Mouse (Mus musculus) embryonic facial prominence, embryonic 13.5 days (tissue): ENCODE data around the gene Piwil1. TPM values are rescaled to one million over a fixed set of nuclear protein-coding genes. Genes with fewer than 3 reads are reported as not detected.

Source experiments
- ATAC-seq: fragments of 200-750 bp; cut with Nextera tagmentation; 2 replicates; pipeline ENCODE4 v1.8.0; 2017; ENCODE audit warnings: low read depth; ENCODE audit not compliant: insufficient number of reproducible peaks, insufficient read depth, low FRiP score, low TSS enrichment
- H3K27ac ChIP-seq: fragments of 300-500 bp; sonication (generic); 2 replicates; pipeline ENCODE4 v1.5.1; 2015; ENCODE audit warnings: moderate library complexity, mild to moderate bottlenecking, inconsistent platforms
- H3K27me3 ChIP-seq: fragments of 300-500 bp; sonication (generic); 2 replicates; pipeline ENCODE4 v1.6.1; 2015; ENCODE audit warnings: mild to moderate bottlenecking, inconsistent platforms
- H3K36me3 ChIP-seq: fragments of 300-500 bp; sonication (generic); 2 replicates; pipeline ENCODE4 v1.6.1; 2015; ENCODE audit warnings: mild to moderate bottlenecking, inconsistent platforms
- H3K4me1 ChIP-seq: fragments of 300-500 bp; sonication (generic); 2 replicates; pipeline ENCODE4 v1.6.1; 2015; ENCODE audit warnings: inconsistent platforms
- H3K4me2 ChIP-seq: fragments of 300-500 bp; sonication (generic); 2 replicates; pipeline ENCODE4 v1.6.1; 2015; ENCODE audit warnings: moderate library complexity, mild to moderate bottlenecking, inconsistent platforms
- H3K4me3 ChIP-seq: fragments of 300-500 bp; sonication (generic); 2 replicates; pipeline ENCODE4 v1.5.1; 2015; ENCODE audit warnings: mild to moderate bottlenecking, inconsistent platforms
- H3K9ac ChIP-seq: fragments of 300-500 bp; sonication (generic); 2 replicates; pipeline ENCODE4 v1.6.1; 2015; ENCODE audit warnings: mild to moderate bottlenecking, inconsistent platforms
- H3K9me3 ChIP-seq: fragments of 300-500 bp; sonication (generic); 2 replicates; pipeline ENCODE4 v1.6.1; 2016; ENCODE audit warnings: inconsistent platforms
- WGBS: fragments of 180-500 bp; shearing (Covaris S2); methylation state at CpG from one replicate; pipeline ENCODE4 v1.1.7; 2015; ENCODE audit warnings: mixed read lengths; 5-methylcytosine and 5-hydroxymethylcytosine counted together
- polyA plus RNA-seq: library from polyadenylated mRNA; unstranded; fragments of >200 nt; fragmentation: Nextera tagmentation; extraction: Ambion mirVana; gene quantifications from 2 replicates; pipeline ENCODE4 v1.2.1, GENCODE M21; 2015

The Piwil1 gene
- polyA plus RNA-seq, 1 experiment from 2014 or later, result not detected

DNA sequence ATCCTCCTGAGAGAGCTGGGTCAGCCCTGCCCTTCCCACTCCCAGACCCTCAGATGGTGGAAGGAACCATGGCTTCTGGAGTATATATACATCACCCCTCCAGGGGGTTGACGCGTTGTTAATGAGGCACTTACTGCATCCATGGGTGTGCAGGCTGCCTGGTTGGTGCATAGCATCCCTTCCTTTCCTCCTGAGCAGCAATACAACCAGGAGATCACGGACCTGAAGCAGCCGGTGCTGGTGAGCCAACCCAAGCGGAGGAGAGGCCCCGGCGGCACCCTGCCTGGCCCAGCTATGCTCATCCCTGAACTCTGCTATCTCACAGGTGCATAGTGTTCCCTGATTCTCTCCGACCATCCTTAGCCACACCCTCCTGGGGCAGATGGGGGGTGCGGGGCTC, 42.9 kb downstream of the Piwil1 start:
- ATAC-seq, result no peak
- H3K36me3 ChIP-seq, result no peaks in the 10 kb centered on the region
- 80% methylated on average over 9 of the region's 9 CpGs for WGBS
- H3K9ac ChIP-seq, result no peak overlapping the region
- H3K4me2 ChIP-seq, result no peak overlapping the region
- no peak overlapping the region for H3K4me3 ChIP-seq
- H3K4me1 ChIP-seq, result peaks cover 2% of the 10 kb centered on the region; the same call in 1 of the 2 replicates
- H3K27ac ChIP-seq, result no peak overlapping the region
- 0 out of 2 replicates have a peak, but pooled peaks cover 7% of the 10 kb centered on the region for H3K27me3 ChIP-seq
- no peaks in the 10 kb centered on the region for H3K9me3 ChIP-seq

DNA sequence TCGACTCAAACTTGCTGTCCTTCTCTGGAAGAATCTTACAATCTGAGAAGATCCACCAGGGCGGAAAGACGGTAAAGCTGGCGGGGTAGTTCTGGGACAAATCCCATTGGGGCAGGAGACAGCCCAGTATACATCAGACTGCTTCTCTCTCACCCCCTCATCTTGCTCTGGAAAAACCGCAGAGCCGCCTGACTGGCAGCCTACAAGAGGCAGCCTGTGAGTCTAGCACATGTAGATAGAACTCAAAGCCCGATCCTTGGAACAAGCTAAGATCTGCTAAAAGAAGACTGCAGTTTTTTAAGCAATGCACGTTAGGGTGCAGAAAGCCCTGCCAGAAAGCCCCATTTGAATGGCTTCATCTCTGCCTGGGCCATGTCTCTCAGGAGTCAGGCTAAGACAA, 43.9 kb downstream of the Piwil1 start:
- no peak overlapping the region for H3K4me3 ChIP-seq
- no peak overlapping the region for H3K9ac ChIP-seq
- no peak overlapping the region for H3K4me2 ChIP-seq
- H3K4me1 ChIP-seq, result no peaks in the 10 kb centered on the region
- H3K27ac ChIP-seq, result no peak overlapping the region
- no peaks in the 10 kb centered on the region for H3K36me3 ChIP-seq
- no peaks in the 10 kb centered on the region for H3K9me3 ChIP-seq
- 0 out of 2 replicates have a peak, but pooled peaks cover 3% of the 10 kb centered on the region for H3K27me3 ChIP-seq
- 77% methylated on average over 8 of the region's 8 CpGs for WGBS
- ATAC-seq, result no peak

DNA sequence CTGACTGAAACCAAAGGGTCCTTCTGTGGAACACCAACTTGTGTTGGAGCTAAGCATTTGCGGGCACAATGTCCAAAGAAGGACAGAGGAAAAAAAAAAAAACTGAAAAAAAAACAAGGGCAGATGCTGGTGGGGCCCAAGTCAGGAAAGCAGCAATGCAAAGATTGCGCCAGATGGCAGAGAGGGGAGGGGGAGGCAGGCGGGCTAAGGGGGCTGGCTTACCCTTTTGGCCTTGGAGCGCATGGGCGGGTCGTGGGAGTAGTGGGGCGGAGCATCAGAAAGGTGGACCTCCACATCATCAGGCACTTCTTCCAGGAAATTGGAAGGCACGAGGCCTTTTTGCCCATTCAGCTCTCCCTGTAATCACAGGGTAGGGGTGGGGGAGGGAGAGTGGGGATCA, 58.8 kb downstream of the Piwil1 start:
- no peak overlapping the region for H3K4me3 ChIP-seq
- H3K27me3 ChIP-seq, result no peaks in the 10 kb centered on the region
- H3K27ac ChIP-seq, result no peak overlapping the region
- no peaks in the 10 kb centered on the region for H3K9me3 ChIP-seq
- no peak overlapping the region for H3K4me2 ChIP-seq
- no peaks in the 10 kb centered on the region for H3K4me1 ChIP-seq
- H3K36me3 ChIP-seq, result no peaks in the 10 kb centered on the region
- no peak for ATAC-seq
- H3K9ac ChIP-seq, result no peak overlapping the region
- WGBS, result 36% methylated on average over 8 of the region's 8 CpGs

DNA sequence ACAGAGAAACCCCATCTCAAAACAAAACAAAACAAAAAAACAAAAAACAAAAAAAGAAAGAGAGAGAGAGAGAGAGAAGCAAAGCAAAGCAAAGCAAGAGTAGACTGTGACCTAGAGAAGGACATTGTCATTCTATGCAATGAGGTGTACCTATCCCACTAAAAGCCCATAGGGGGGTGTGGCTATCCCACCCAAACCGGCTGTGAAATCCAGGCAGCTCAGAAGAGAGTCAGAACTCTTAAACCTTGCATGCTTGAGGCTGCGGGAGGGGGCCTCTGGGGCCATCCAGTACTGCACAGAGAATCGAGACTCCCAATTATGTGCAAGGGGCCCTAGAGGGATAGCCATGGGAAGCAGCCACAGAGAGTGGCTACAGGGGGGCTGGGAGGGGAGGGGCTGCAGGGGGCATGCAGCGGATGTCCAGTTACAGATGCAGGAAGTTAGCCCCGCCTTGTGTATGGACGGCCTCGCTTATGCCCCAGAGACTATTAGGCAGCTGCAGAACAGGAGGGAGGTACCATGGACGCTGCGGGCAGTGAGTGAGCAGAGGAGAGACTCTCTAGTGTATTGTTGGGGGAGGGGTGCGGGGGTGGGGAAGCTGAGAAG, 66.8 kb downstream of the Piwil1 start:
- no peak overlapping the region for H3K27ac ChIP-seq
- 0 out of 2 replicates have a peak overlapping the region, but pooled peaks have one; percentile 16 for H3K9ac ChIP-seq
- no peaks in the 10 kb centered on the region for H3K27me3 ChIP-seq
- WGBS, result 4% methylated on average over 10 of the region's 10 CpGs
- no peaks in the 10 kb centered on the region for H3K9me3 ChIP-seq
- H3K4me1 ChIP-seq, result peaks cover 6% of the 10 kb centered on the region
- peak overlapping the region; percentile 47 for H3K4me2 ChIP-seq
- H3K4me3 ChIP-seq, result 0 out of 2 replicates have a peak overlapping the region, but pooled peaks have one; percentile 9
- H3K36me3 ChIP-seq, result no peaks in the 10 kb centered on the region
- peak; percentile 52; the same call in 1 of the 2 replicates for ATAC-seq

DNA sequence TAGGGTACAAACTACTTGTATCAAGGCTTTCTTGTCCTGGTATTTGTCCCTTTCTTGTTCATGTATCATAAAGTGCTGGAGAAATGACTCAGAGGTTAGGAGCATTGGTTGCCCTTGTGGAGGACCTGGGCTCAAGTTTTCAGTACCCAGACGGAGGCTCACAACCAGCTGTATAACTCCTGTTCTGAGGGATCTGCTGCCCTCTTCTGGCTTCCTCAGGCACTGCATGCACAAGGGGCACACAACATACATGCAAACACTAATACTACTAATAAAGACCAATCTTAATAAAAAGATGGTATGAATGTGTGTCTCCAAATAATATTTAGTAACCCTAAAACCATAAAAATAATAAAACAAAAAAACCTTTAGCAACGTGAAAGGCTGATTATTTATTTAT, 74.1 kb downstream of the Piwil1 start:
- 59% methylated on average over 2 of the region's 2 CpGs for WGBS
- no peak overlapping the region for H3K4me3 ChIP-seq
- ATAC-seq, result no peak
- no peak overlapping the region for H3K4me2 ChIP-seq
- H3K9me3 ChIP-seq, result no peaks in the 10 kb centered on the region; the same call in 1 of the 2 replicates
- no peak overlapping the region for H3K27ac ChIP-seq
- H3K27me3 ChIP-seq, result no peaks in the 10 kb centered on the region
- no peaks in the 10 kb centered on the region for H3K4me1 ChIP-seq
- H3K9ac ChIP-seq, result no peak overlapping the region
- no peaks in the 10 kb centered on the region for H3K36me3 ChIP-seq

DNA sequence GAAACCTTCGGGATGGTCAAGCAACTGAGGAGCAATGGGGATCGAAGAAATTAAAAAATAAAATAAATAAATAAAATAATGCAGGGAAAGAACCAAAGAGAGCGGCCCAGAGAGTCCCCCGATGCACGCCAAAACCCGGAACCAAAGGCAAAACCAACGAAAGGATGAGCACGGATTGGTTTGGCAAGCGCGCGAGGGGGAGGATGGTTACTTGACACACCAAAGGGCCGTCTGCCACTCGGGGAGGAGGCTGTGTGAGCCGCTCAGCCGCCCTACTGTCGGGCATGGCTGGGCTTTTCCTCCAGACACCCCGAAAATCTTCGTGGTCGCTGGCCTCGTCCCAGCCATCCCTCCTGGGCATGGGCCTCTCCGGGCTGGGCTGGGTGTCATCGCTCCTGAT, 79.3 kb downstream of the Piwil1 start:
- H3K27me3 ChIP-seq, result no peaks in the 10 kb centered on the region
- no peaks in the 10 kb centered on the region for H3K36me3 ChIP-seq
- H3K9me3 ChIP-seq, result no peaks in the 10 kb centered on the region
- H3K4me2 ChIP-seq, result no peak overlapping the region; the same call in 1 of the 2 replicates
- no peak overlapping the region for H3K4me3 ChIP-seq
- H3K4me1 ChIP-seq, result no peaks in the 10 kb centered on the region
- 72% methylated on average over 22 of the region's 22 CpGs for WGBS
- no peak overlapping the region for H3K27ac ChIP-seq
- no peak overlapping the region for H3K9ac ChIP-seq
- no peak for ATAC-seq

DNA sequence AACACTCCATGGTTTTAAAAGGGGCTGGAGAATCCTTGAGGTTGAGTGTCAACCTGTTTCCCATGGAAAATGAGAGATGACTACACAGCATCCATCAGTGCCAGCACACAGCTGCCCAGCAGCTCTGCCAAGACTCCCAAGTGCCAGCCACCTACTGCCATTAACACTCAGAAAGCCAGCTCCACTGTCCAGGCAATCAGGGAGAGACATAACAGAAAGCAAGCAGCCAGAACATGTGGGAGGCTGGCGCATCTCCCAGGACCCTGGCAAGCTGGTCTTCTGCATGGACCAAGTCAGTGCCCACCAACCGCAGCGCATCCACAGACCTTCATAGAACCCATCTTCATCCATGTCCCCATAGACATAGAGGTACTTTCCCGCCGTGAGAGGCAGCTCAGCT, 98.3 kb downstream of the Piwil1 start:
- no peak overlapping the region for H3K4me3 ChIP-seq
- H3K27ac ChIP-seq, result no peak overlapping the region
- H3K4me1 ChIP-seq, result no peaks in the 10 kb centered on the region
- no peak overlapping the region for H3K4me2 ChIP-seq
- no peaks in the 10 kb centered on the region for H3K27me3 ChIP-seq
- WGBS, result 87% methylated on average over 5 of the region's 5 CpGs
- H3K9me3 ChIP-seq, result no peaks in the 10 kb centered on the region
- no peak for ATAC-seq
- no peak overlapping the region for H3K9ac ChIP-seq
- no peaks in the 10 kb centered on the region for H3K36me3 ChIP-seq

Other genes starting within 250 kb of the Piwil1 start
- gene Fzd10, start 101.7 kb upstream of the Piwil1 start, polyA plus RNA-seq, result 9.2 and 12.6 TPM in 2 replicates